Mouse (Mus musculus): Measurements from ENCODE around the gene Nr1h2. TPM values are rescaled to one million over a fixed set of nuclear protein-coding genes. Genes with fewer than 3 reads are reported as not detected.

Gene Nr1h2
- polyA plus RNA-seq (2015; fragmentation: Illumina TruSeq; extraction: RNeasy Lipid Tissue Mini Kit (QIAGEN cat#74804); ENCODE audit: insufficient read depth, low replicate concordance), result 31.8 TPM

DNA sequence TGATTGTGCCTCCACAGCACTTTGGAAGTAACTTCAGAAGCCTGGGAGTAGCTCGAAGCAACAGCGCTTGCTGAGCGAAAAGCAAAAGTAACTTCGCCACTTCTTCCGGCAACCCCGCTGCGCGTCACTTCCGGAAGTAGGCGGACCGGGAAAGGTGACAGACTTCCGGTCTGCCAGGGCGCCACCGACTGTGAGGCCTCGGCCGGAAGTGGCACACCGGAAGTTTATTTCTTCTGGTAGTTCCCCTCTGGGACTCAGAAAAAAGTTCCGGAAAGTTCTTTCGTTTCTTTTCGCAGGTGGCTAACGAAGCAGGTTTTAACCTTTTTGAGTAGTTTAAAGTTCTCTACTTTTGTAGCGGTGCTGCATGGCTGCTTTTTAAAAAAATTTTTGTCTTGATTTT is at the start of gene Nr1h2:
Gene Nr1h2, minus strand, starts transcription at position 126 of the 400 bp plus-strand sequence.

GRCm38 (mm10) chr7:44590402-44591347 is 36.9 kb upstream of the Nr1h2 start, which contains the start of gene Kcnc3:
Kcnc3 (plus strand) TSS chr7:44590664.

GRCm38 (mm10) chr7:44572213-44572701 is 18.5 kb upstream of the Nr1h2 start, which contains the start of gene Napsa:
Napsa (plus strand) TSS chr7:44572380.

GRCm38 (mm10) chr7:44548497-44549087 is 5.2 kb downstream of the Nr1h2 start, which contains the start of gene Pold1:
Pold1 (minus strand) TSS chr7:44548849.

DNA sequence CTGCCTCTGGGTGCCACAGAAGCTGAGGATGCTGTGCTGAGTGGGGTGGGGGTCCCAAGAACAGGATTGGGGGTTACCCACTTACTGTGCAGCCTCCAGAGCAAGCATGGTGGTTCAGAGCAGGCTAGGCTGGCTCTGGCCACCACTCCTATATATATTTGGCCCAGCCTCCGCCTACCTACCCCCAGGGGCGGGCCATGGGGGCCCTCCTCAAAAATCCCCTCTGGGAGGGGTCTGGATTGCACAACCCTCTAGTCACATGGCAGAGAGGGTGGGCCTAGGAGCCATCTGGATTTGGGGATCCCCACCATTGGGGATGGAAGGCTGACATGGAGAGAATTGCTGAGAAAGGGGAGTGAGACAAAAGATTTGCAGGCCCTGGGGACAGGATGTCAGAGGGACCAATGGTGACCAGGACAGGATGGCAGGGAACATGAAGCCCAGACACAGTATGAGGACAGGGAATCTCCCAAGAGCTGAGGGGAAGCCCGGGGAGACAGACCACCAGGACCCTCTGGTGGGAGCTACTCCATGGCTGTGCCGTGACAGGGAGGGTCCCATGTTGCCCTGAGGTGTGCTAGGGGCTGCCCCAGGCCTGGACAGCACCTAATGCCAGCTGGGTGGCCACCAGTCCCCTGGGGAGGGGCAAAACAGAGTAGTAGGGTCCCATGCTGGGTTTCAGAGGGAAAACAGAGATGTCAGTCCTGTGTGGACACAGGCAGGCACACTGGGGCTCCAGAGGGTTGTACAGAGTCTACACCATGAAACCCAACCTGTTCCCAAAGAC is 21.6 kb downstream of the Nr1h2 start, which contains the start of gene Spib:
Gene Spib, minus strand, starts transcription at position 126 of the 787 bp plus-strand sequence.

DNA sequence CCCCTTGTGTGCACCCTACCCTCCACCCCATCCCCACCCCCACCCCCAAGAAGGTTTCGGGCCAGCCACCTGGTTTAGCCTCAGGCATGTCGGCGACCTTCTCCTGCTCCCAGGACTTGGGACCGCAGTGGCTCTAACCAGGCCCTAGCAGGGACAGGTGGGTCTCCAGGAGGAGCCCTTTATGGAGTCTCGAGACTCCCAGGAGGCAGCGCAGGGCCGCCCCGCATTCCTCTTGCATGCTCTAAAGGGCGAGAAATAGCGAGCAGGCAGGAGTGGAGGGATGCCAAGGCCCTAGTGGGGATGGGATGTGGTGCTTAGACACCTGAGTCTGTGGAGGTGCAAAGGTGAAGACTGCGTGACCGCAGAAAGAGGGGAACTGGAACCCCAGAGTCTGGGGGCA is 29.2 kb downstream of the Nr1h2 start, which contains the start of gene Mybpc2:
Gene Mybpc2, minus strand, starts transcription at position 155 of the 400 bp plus-strand sequence.

Other genes starting within 250 kb of the Nr1h2 start
- 2.6 TPM for gene Clec11a, start 247.0 kb downstream of the Nr1h2 start, polyA plus RNA-seq (2015; fragmentation: Illumina TruSeq; extraction: RNeasy Lipid Tissue Mini Kit (QIAGEN cat#74804); ENCODE audit: insufficient read depth, low replicate concordance)
- gene Shank1, start 243.7 kb downstream of the Nr1h2 start, polyA plus RNA-seq (2015; fragmentation: Illumina TruSeq; extraction: RNeasy Lipid Tissue Mini Kit (QIAGEN cat#74804); ENCODE audit: insufficient read depth, low replicate concordance), result 1.8 TPM
- gene Syt3, start 169.8 kb downstream of the Nr1h2 start, polyA plus RNA-seq (2015; fragmentation: Illumina TruSeq; extraction: RNeasy Lipid Tissue Mini Kit (QIAGEN cat#74804); ENCODE audit: insufficient read depth, low replicate concordance), result 0.28 TPM
- gene 1700008O03Rik, start 168.1 kb downstream of the Nr1h2 start, polyA plus RNA-seq (2015; fragmentation: Illumina TruSeq; extraction: RNeasy Lipid Tissue Mini Kit (QIAGEN cat#74804); ENCODE audit: insufficient read depth, low replicate concordance), result not detected
- gene Lrrc4b, start 124.9 kb downstream of the Nr1h2 start, polyA plus RNA-seq (2015; fragmentation: Illumina TruSeq; extraction: RNeasy Lipid Tissue Mini Kit (QIAGEN cat#74804); ENCODE audit: insufficient read depth, low replicate concordance), result not detected
- gene Aspdh, start 88.6 kb downstream of the Nr1h2 start, polyA plus RNA-seq (2015; fragmentation: Illumina TruSeq; extraction: RNeasy Lipid Tissue Mini Kit (QIAGEN cat#74804); ENCODE audit: insufficient read depth, low replicate concordance), result not detected
- 22.8 TPM for gene Josd2, start 86.0 kb downstream of the Nr1h2 start, polyA plus RNA-seq (2015; fragmentation: Illumina TruSeq; extraction: RNeasy Lipid Tissue Mini Kit (QIAGEN cat#74804); ENCODE audit: insufficient read depth, low replicate concordance)
- 16.3 TPM for gene Emc10, start 57.4 kb downstream of the Nr1h2 start, polyA plus RNA-seq (2015; fragmentation: Illumina TruSeq; extraction: RNeasy Lipid Tissue Mini Kit (QIAGEN cat#74804); ENCODE audit: insufficient read depth, low replicate concordance)
- gene Fam71e1, start 57.4 kb downstream of the Nr1h2 start, polyA plus RNA-seq (2015; fragmentation: Illumina TruSeq; extraction: RNeasy Lipid Tissue Mini Kit (QIAGEN cat#74804); ENCODE audit: insufficient read depth, low replicate concordance), result 1.3 TPM
- gene Mybpc2, start 29.3 kb downstream of the Nr1h2 start, polyA plus RNA-seq (2015; fragmentation: Illumina TruSeq; extraction: RNeasy Lipid Tissue Mini Kit (QIAGEN cat#74804); ENCODE audit: insufficient read depth, low replicate concordance), result 0.95 TPM
- 234 TPM for gene Spib, start 21.9 kb downstream of the Nr1h2 start, polyA plus RNA-seq (2015; fragmentation: Illumina TruSeq; extraction: RNeasy Lipid Tissue Mini Kit (QIAGEN cat#74804); ENCODE audit: insufficient read depth, low replicate concordance)
- 14.2 TPM for gene Pold1, start 5.1 kb downstream of the Nr1h2 start, polyA plus RNA-seq (2015; fragmentation: Illumina TruSeq; extraction: RNeasy Lipid Tissue Mini Kit (QIAGEN cat#74804); ENCODE audit: insufficient read depth, low replicate concordance)
- 205 TPM for gene Napsa, start 18.4 kb upstream of the Nr1h2 start, polyA plus RNA-seq (2015; fragmentation: Illumina TruSeq; extraction: RNeasy Lipid Tissue Mini Kit (QIAGEN cat#74804); ENCODE audit: insufficient read depth, low replicate concordance)
- gene Kcnc3, start 36.7 kb upstream of the Nr1h2 start, polyA plus RNA-seq (2015; fragmentation: Illumina TruSeq; extraction: RNeasy Lipid Tissue Mini Kit (QIAGEN cat#74804); ENCODE audit: insufficient read depth, low replicate concordance), result 1.2 TPM
- gene Myh14, start 116.9 kb upstream of the Nr1h2 start, polyA plus RNA-seq (2015; fragmentation: Illumina TruSeq; extraction: RNeasy Lipid Tissue Mini Kit (QIAGEN cat#74804); ENCODE audit: insufficient read depth, low replicate concordance), result not detected
- not detected for gene Izumo2, start 154.8 kb upstream of the Nr1h2 start, polyA plus RNA-seq (2015; fragmentation: Illumina TruSeq; extraction: RNeasy Lipid Tissue Mini Kit (QIAGEN cat#74804); ENCODE audit: insufficient read depth, low replicate concordance)
- gene Vrk3, start 194.5 kb upstream of the Nr1h2 start, polyA plus RNA-seq (2015; fragmentation: Illumina TruSeq; extraction: RNeasy Lipid Tissue Mini Kit (QIAGEN cat#74804); ENCODE audit: insufficient read depth, low replicate concordance), result 43.6 TPM
- gene Zfp473, start 197.1 kb upstream of the Nr1h2 start, polyA plus RNA-seq (2015; fragmentation: Illumina TruSeq; extraction: RNeasy Lipid Tissue Mini Kit (QIAGEN cat#74804); ENCODE audit: insufficient read depth, low replicate concordance), result 1.3 TPM

Measured in spleen, adult 10 weeks (tissue).